Comparison of ENCODE assay signal across 33 mouse cellular contexts in the genomic region with DNA sequence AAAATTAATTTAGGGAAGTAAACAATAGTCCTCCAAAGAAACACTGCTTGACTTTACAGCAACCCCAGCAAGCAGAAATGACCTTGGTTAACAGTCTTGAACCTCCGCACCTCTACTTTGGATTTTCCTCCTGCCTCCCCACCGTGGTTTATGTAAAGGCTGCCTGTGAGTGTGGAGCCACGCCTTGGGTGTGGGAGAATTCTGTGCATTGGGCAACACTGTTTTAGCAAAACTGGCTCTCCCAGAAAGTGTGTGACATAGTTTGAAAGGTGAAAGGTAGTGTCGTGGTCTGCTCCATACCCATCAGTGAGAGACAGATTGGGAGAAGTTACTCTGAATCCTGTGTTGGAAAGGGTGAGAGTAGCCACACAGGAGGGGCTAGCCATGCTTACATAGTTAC. TPM values are rescaled to one million over a fixed set of nuclear protein-coding genes. Genes with fewer than 3 reads are reported as not detected.
DNase-seq lines count a peak whose midpoint lies in the region; ATAC-seq and TF ChIP-seq lines count a peak whose summit lies in the region.
"Had no signal": no experiment of that assay in that cellular context is flagged by ENCODE, and none has a peak within 500 bp of the region (broad histone marks: within the 10 kb centered on the region; RNA-seq: fewer than 3 reads in every experiment).

No protein-coding gene starts in this region.

- no peak overlapping the region for H3K9ac ChIP-seq in embryonic facial prominence, embryonic 14.5 days (ENCODE audit: low read depth, low read length)
- no peak overlapping the region for H3K9ac ChIP-seq in lung, embryonic 16.5 days (ENCODE audit: low read length)
- H3K9ac ChIP-seq in intestine, embryonic 16.5 days (ENCODE audit: low read depth, low read length), result no peak overlapping the region
- H3K9ac ChIP-seq in stomach, embryonic 16.5 days (ENCODE audit: low read length), result no peak overlapping the region
- H3K9ac ChIP-seq: liver, embryonic 15.5 days had no signal

- H3K4me3 ChIP-seq in embryonic facial prominence, embryonic 14.5 days (ENCODE audit: low read depth, low read length), result no peak overlapping the region
- H3K4me3 ChIP-seq in embryonic facial prominence, embryonic 10.5 days, result no peak overlapping the region
- no peak overlapping the region for H3K4me3 ChIP-seq in lung, embryonic 16.5 days (ENCODE audit: low read length)
- H3K4me3 ChIP-seq in intestine, embryonic 16.5 days (ENCODE audit: low read length), result no peak overlapping the region
- no peak overlapping the region for H3K4me3 ChIP-seq in stomach, embryonic 16.5 days (replicated peaks; ENCODE audit: low read length)
- H3K4me3 ChIP-seq in cerebellum, adult 2 months (replicated peaks; ENCODE audit: insufficient read depth, low read depth, low read length), result no peak overlapping the region

- ATAC-seq in embryonic facial prominence, embryonic 14.5 days (ENCODE audit: low read depth), result no peak
- 0 out of 2 replicates have a peak, but pooled peaks have one; percentile 38 for ATAC-seq in lung, embryonic 16.5 days (ENCODE audit: low read depth)
- ATAC-seq in intestine, embryonic 16.5 days, result peak; percentile 36; the same call in 1 of the 2 replicates
- peak; percentile 58; the same call in 1 of the 2 replicates for ATAC-seq in stomach, embryonic 16.5 days (ENCODE audit: insufficient read depth, low FRiP score)

- no peaks in the 10 kb centered on the region for H3K4me1 ChIP-seq in embryonic facial prominence, embryonic 14.5 days (ENCODE audit: control insufficient read depth, insufficient read depth, low read length)
- H3K4me1 ChIP-seq in embryonic facial prominence, embryonic 10.5 days, result peaks cover 11% of the 10 kb centered on the region; the same call in 1 of the 2 replicates
- peaks cover 5% of the 10 kb centered on the region; the same call in 1 of the 2 replicates for H3K4me1 ChIP-seq in lung, embryonic 16.5 days (replicated peaks; ENCODE audit: control insufficient read depth, insufficient read depth, low read length)
- 0 out of 2 replicates have a peak, but pooled peaks cover 6% of the 10 kb centered on the region for H3K4me1 ChIP-seq in intestine, embryonic 16.5 days (ENCODE audit: control insufficient read depth, insufficient read depth, low read length)
- H3K4me1 ChIP-seq in stomach, embryonic 16.5 days (ENCODE audit: control insufficient read depth, insufficient read depth, low read length), result peaks cover 9% of the 10 kb centered on the region
- H3K4me1 ChIP-seq in cerebellum, adult 2 months (ENCODE audit: control insufficient read depth, insufficient read depth, low read length), result no peaks in the 10 kb centered on the region
- H3K4me1 ChIP-seq: liver, embryonic 15.5 days had no signal

- H3K4me2 ChIP-seq in embryonic facial prominence, embryonic 14.5 days (ENCODE audit: low read depth, low read length), result no peak overlapping the region
- no peak overlapping the region for H3K4me2 ChIP-seq in lung, embryonic 16.5 days (ENCODE audit: low read depth, low read length)
- no peak overlapping the region for H3K4me2 ChIP-seq in intestine, embryonic 16.5 days (ENCODE audit: low read depth, low read length)
- H3K4me2 ChIP-seq in stomach, embryonic 16.5 days (ENCODE audit: low read depth, low read length), result no peak overlapping the region

- intact Hi-C loops in heart, postnatal 36 days (cut with DNase I), result no loop called here

- no peak overlapping the region for H3K27ac ChIP-seq in embryonic facial prominence, embryonic 14.5 days (replicated peaks; ENCODE audit: low read depth, low read length)
- H3K27ac ChIP-seq in embryonic facial prominence, embryonic 10.5 days (replicated peaks), result no peak overlapping the region
- H3K27ac ChIP-seq in lung, embryonic 16.5 days (ENCODE audit: low read length), result no peak overlapping the region
- H3K27ac ChIP-seq in intestine, embryonic 16.5 days (ENCODE audit: low read length), result no peak overlapping the region
- H3K27ac ChIP-seq in stomach, embryonic 16.5 days (ENCODE audit: low read length), result no peak overlapping the region
- H3K27ac ChIP-seq in cerebellum, adult 2 months (ENCODE audit: insufficient read depth, low read length), result no peak overlapping the region
- H3K27ac ChIP-seq: forebrain, embryonic 13.5 days; liver, embryonic 15.5 days had no signal

- H3K27me3 ChIP-seq in embryonic facial prominence, embryonic 14.5 days (replicated peaks; ENCODE audit: control insufficient read depth, insufficient read depth, low read length), result no peaks in the 10 kb centered on the region
- peaks cover 3% of the 10 kb centered on the region; the same call in 1 of the 2 replicates for H3K27me3 ChIP-seq in embryonic facial prominence, embryonic 10.5 days (replicated peaks; ENCODE audit: low read depth, poor library complexity, severe bottlenecking)
- no peaks in the 10 kb centered on the region for H3K27me3 ChIP-seq in lung, embryonic 16.5 days (ENCODE audit: control insufficient read depth, insufficient read depth, low read depth, low read length)
- H3K27me3 ChIP-seq in intestine, embryonic 16.5 days (replicated peaks; ENCODE audit: control insufficient read depth, insufficient read depth, low read length), result no peaks in the 10 kb centered on the region
- H3K27me3 ChIP-seq in stomach, embryonic 16.5 days (ENCODE audit: control insufficient read depth, insufficient read depth, low read length), result no peaks in the 10 kb centered on the region
- H3K27me3 ChIP-seq in cerebellum, adult 2 months (ENCODE audit: control insufficient read depth, insufficient read depth, low read length), result no peaks in the 10 kb centered on the region
- H3K27me3 ChIP-seq: forebrain, embryonic 13.5 days; hindbrain, embryonic 15.5 days; liver, embryonic 15.5 days had no signal

- no peak for TF ChIP-seq CTCF in cerebellum, adult 2 months (IDR thresholded peaks at IDR 0.05; ENCODE audit: borderline replicate concordance, insufficient read depth, low read depth, low read length)

- H3K9me3 ChIP-seq in embryonic facial prominence, embryonic 14.5 days (ENCODE audit: control insufficient read depth, low read length), result no peaks in the 10 kb centered on the region
- H3K9me3 ChIP-seq in embryonic facial prominence, embryonic 10.5 days, result no peaks in the 10 kb centered on the region
- H3K9me3 ChIP-seq in lung, embryonic 16.5 days (ENCODE audit: control insufficient read depth, low read length), result no peaks in the 10 kb centered on the region
- no peaks in the 10 kb centered on the region for H3K9me3 ChIP-seq in intestine, embryonic 16.5 days (ENCODE audit: control insufficient read depth, low read length)
- H3K9me3 ChIP-seq in stomach, embryonic 16.5 days (replicated peaks; ENCODE audit: control insufficient read depth, low read length), result no peaks in the 10 kb centered on the region
- H3K9me3 ChIP-seq: forebrain, embryonic 13.5 days; heart, embryonic 10.5 days; hindbrain, embryonic 15.5 days; limb, embryonic 10.5 days; liver, embryonic 15.5 days had no signal

- WGBS in embryonic facial prominence, embryonic 14.5 days, result 76% methylated on average over 4 of the region's 4 CpGs
- WGBS in embryonic facial prominence, embryonic 10.5 days, result 78% methylated on average over 4 of the region's 4 CpGs
- WGBS in lung, embryonic 16.5 days, result 66% methylated on average over 4 of the region's 4 CpGs
- 61% methylated on average over 4 of the region's 4 CpGs for WGBS in intestine, embryonic 16.5 days
- 57% methylated on average over 4 of the region's 4 CpGs for WGBS in stomach, embryonic 16.5 days
- 86% methylated on average over 4 of the region's 4 CpGs for whole genome bisulfite sequencing in cerebellum, adult 2 months

- DNase-seq in embryonic facial prominence, embryonic 14.5 days (ENCODE audit: low spot score), result peak; percentile 33
- DNase-seq in embryonic facial prominence, embryonic 10.5 days (ENCODE audit: low spot score), result no peak
- DNase-seq in lung, postnatal 14 days, result no peak
- no peak for DNase-seq in cerebellum, adult 2 months
- no peak for DNase-seq in heart, postnatal 36 days
- DNase-seq: cerebellum, adult 11 months; cerebellum, postnatal 10 days; gastrocnemius, postnatal 10 days; kidney, postnatal 4 days; liver; midbrain, embryonic 14.5 days; thymus, postnatal 14 days had no signal

- TF ChIP-seq POLR2A in cerebellum, adult 2 months (IDR thresholded peaks at IDR 0.05; ENCODE audit: borderline replicate concordance, insufficient read depth, low read length), result no peak

- no peaks in the 10 kb centered on the region for H3K36me3 ChIP-seq in embryonic facial prominence, embryonic 14.5 days (ENCODE audit: control insufficient read depth, insufficient read depth, low read length)
- no peaks in the 10 kb centered on the region for H3K36me3 ChIP-seq in embryonic facial prominence, embryonic 10.5 days (replicated peaks)
- no peaks in the 10 kb centered on the region for H3K36me3 ChIP-seq in lung, embryonic 16.5 days (ENCODE audit: control insufficient read depth, insufficient read depth, low read length)
- no peaks in the 10 kb centered on the region for H3K36me3 ChIP-seq in intestine, embryonic 16.5 days (ENCODE audit: control insufficient read depth, insufficient read depth, low read length)
- no peaks in the 10 kb centered on the region for H3K36me3 ChIP-seq in stomach, embryonic 16.5 days (ENCODE audit: control insufficient read depth, insufficient read depth, low read length)
- H3K36me3 ChIP-seq: heart, embryonic 10.5 days; hindbrain, embryonic 15.5 days; limb, embryonic 10.5 days; liver, embryonic 15.5 days had no signal

RNA-seq across cellular contexts. Expression of a gene that starts 0.8 kb away (rescaled TPM):
- 0.29 and 0.72 TPM in 2 replicates for polyA plus RNA-seq in embryonic facial prominence, embryonic 14.5 days (2014; fragmentation: Nextera tagmentation; extraction: Ambion mirVana)
- 0.25 and 0.30 TPM in 2 replicates for polyA plus RNA-seq in embryonic facial prominence, embryonic 10.5 days (2016; fragmentation: Nextera tagmentation; extraction: Ambion mirVana)
- polyA plus RNA-seq in lung, embryonic 16.5 days (2015; fragmentation: Nextera tagmentation; extraction: Ambion mirVana), result 0.98 and 1.0 TPM in 2 replicates
- polyA plus RNA-seq in intestine, embryonic 16.5 days (2015; fragmentation: Nextera tagmentation; extraction: Ambion mirVana), result 1.9 and 2.0 TPM in 2 replicates
- 0.54 and 0.88 TPM in 2 replicates for polyA plus RNA-seq in stomach, embryonic 16.5 days (2015; fragmentation: Nextera tagmentation; extraction: Ambion mirVana)
- polyA plus RNA-seq in cerebellum, adult 2 months (2012; rRNA removed), result 3.5 and 4.4 TPM in 2 replicates
- total RNA-seq in heart, postnatal 36 days (2021), result under 1 TPM; 0.43 to 0.67 TPM
- total RNA-seq: granulocyte monocyte progenitor cell, adult 5-6 weeks; megakaryocyte progenitor cell, adult 5-6 weeks had no signal

RNA-seq across cellular contexts. Expression of a gene that starts 3.2 kb away (rescaled TPM):
- 0.36 TPM in 1 of 2 replicates, not detected in the other for polyA plus RNA-seq in embryonic facial prominence, embryonic 14.5 days (2014; fragmentation: Nextera tagmentation; extraction: Ambion mirVana)
- polyA plus RNA-seq in embryonic facial prominence, embryonic 10.5 days (2016; fragmentation: Nextera tagmentation; extraction: Ambion mirVana), result not detected in 2 replicates
- polyA plus RNA-seq in lung, embryonic 16.5 days (2015; fragmentation: Nextera tagmentation; extraction: Ambion mirVana), result not detected in 2 replicates
- not detected in 2 replicates for polyA plus RNA-seq in intestine, embryonic 16.5 days (2015; fragmentation: Nextera tagmentation; extraction: Ambion mirVana)
- not detected in 2 replicates for polyA plus RNA-seq in stomach, embryonic 16.5 days (2015; fragmentation: Nextera tagmentation; extraction: Ambion mirVana)
- not detected in 2 replicates for polyA plus RNA-seq in cerebellum, adult 2 months (2012; rRNA removed)
- total RNA-seq in heart, postnatal 36 days (2021), result not detected
- total RNA-seq: adrenal gland, adult 18-20 months; adrenal gland, postnatal 36 days; gastrocnemius, postnatal 10 days; granulocyte monocyte progenitor cell, adult 5-6 weeks; hematopoietic stem cell, adult 5-6 weeks; layer of hippocampus, postnatal 10 days; left cerebral cortex, adult 2 months; megakaryocyte progenitor cell, adult 5-6 weeks had no signal
- polyA plus RNA-seq: cortical plate, adult 2 months; embryonic facial prominence, embryonic 11.5 days; forebrain, embryonic 13.5 days; frontal cortex, adult 2 months; heart, embryonic 10.5 days; heart, embryonic 16.5 days; hindbrain, embryonic 15.5 days; kidney, embryonic 16.5 days; limb, embryonic 10.5 days; liver, embryonic 15.5 days; midbrain, embryonic 14.5 days; neural tube, embryonic 11.5 days had no signal

RNA-seq across cellular contexts. Expression of a gene that starts 5.7 kb away (rescaled TPM):
- polyA plus RNA-seq in embryonic facial prominence, embryonic 14.5 days (2014; fragmentation: Nextera tagmentation; extraction: Ambion mirVana), result not detected in 2 replicates
- not detected in 2 replicates for polyA plus RNA-seq in embryonic facial prominence, embryonic 10.5 days (2016; fragmentation: Nextera tagmentation; extraction: Ambion mirVana)
- not detected in 2 replicates for polyA plus RNA-seq in lung, embryonic 16.5 days (2015; fragmentation: Nextera tagmentation; extraction: Ambion mirVana)
- not detected in 2 replicates for polyA plus RNA-seq in intestine, embryonic 16.5 days (2015; fragmentation: Nextera tagmentation; extraction: Ambion mirVana)
- polyA plus RNA-seq in stomach, embryonic 16.5 days (2015; fragmentation: Nextera tagmentation; extraction: Ambion mirVana), result not detected in 2 replicates
- polyA plus RNA-seq in cerebellum, adult 2 months (2012; rRNA removed), result not detected in 2 replicates
- not detected for total RNA-seq in heart, postnatal 36 days (2021)
- total RNA-seq: adrenal gland, adult 18-20 months; adrenal gland, postnatal 36 days; gastrocnemius, postnatal 10 days; granulocyte monocyte progenitor cell, adult 5-6 weeks; hematopoietic stem cell, adult 5-6 weeks; layer of hippocampus, postnatal 10 days; left cerebral cortex, adult 2 months; megakaryocyte progenitor cell, adult 5-6 weeks had no signal
- polyA plus RNA-seq: cortical plate, adult 2 months; embryonic facial prominence, embryonic 11.5 days; forebrain, embryonic 13.5 days; heart, embryonic 10.5 days; heart, embryonic 16.5 days; hindbrain, embryonic 15.5 days; kidney, embryonic 16.5 days; limb, embryonic 10.5 days; liver, embryonic 15.5 days; midbrain, embryonic 14.5 days; neural tube, embryonic 11.5 days had no signal

RNA-seq across cellular contexts. Expression of a gene that starts 20.1 kb away (rescaled TPM):
- not detected in 2 replicates for polyA plus RNA-seq in embryonic facial prominence, embryonic 14.5 days (2014; fragmentation: Nextera tagmentation; extraction: Ambion mirVana)
- polyA plus RNA-seq in embryonic facial prominence, embryonic 10.5 days (2016; fragmentation: Nextera tagmentation; extraction: Ambion mirVana), result not detected in 2 replicates
- not detected in 2 replicates for polyA plus RNA-seq in lung, embryonic 16.5 days (2015; fragmentation: Nextera tagmentation; extraction: Ambion mirVana)
- not detected in 2 replicates for polyA plus RNA-seq in intestine, embryonic 16.5 days (2015; fragmentation: Nextera tagmentation; extraction: Ambion mirVana)
- not detected in 2 replicates for polyA plus RNA-seq in stomach, embryonic 16.5 days (2015; fragmentation: Nextera tagmentation; extraction: Ambion mirVana)
- not detected in 2 replicates for polyA plus RNA-seq in cerebellum, adult 2 months (2012; rRNA removed)
- not detected for total RNA-seq in heart, postnatal 36 days (2021)
- total RNA-seq: adrenal gland, adult 18-20 months; adrenal gland, postnatal 36 days; gastrocnemius, postnatal 10 days; granulocyte monocyte progenitor cell, adult 5-6 weeks; hematopoietic stem cell, adult 5-6 weeks; layer of hippocampus, postnatal 10 days; left cerebral cortex, adult 2 months; megakaryocyte progenitor cell, adult 5-6 weeks had no signal
- polyA plus RNA-seq: cortical plate, adult 2 months; embryonic facial prominence, embryonic 11.5 days; forebrain, embryonic 13.5 days; frontal cortex, adult 2 months; heart, embryonic 10.5 days; heart, embryonic 16.5 days; hindbrain, embryonic 15.5 days; kidney, embryonic 16.5 days; limb, embryonic 10.5 days; liver, embryonic 15.5 days; midbrain, embryonic 14.5 days; neural tube, embryonic 11.5 days had no signal

RNA-seq across cellular contexts. Expression of a gene that starts 21.6 kb away (rescaled TPM):
- polyA plus RNA-seq in embryonic facial prominence, embryonic 14.5 days (2014; fragmentation: Nextera tagmentation; extraction: Ambion mirVana), result 0.29 TPM in 1 of 2 replicates, not detected in the other
- not detected in 2 replicates for polyA plus RNA-seq in embryonic facial prominence, embryonic 10.5 days (2016; fragmentation: Nextera tagmentation; extraction: Ambion mirVana)
- polyA plus RNA-seq in lung, embryonic 16.5 days (2015; fragmentation: Nextera tagmentation; extraction: Ambion mirVana), result not detected in 2 replicates
- not detected in 2 replicates for polyA plus RNA-seq in intestine, embryonic 16.5 days (2015; fragmentation: Nextera tagmentation; extraction: Ambion mirVana)
- not detected in 2 replicates for polyA plus RNA-seq in stomach, embryonic 16.5 days (2015; fragmentation: Nextera tagmentation; extraction: Ambion mirVana)
- polyA plus RNA-seq in cerebellum, adult 2 months (2012; rRNA removed), result not detected in 2 replicates
- total RNA-seq in heart, postnatal 36 days (2021), result not detected
- total RNA-seq: adrenal gland, adult 18-20 months; adrenal gland, postnatal 36 days; gastrocnemius, postnatal 10 days; granulocyte monocyte progenitor cell, adult 5-6 weeks; hematopoietic stem cell, adult 5-6 weeks; layer of hippocampus, postnatal 10 days; left cerebral cortex, adult 2 months; megakaryocyte progenitor cell, adult 5-6 weeks had no signal
- polyA plus RNA-seq: cortical plate, adult 2 months; embryonic facial prominence, embryonic 11.5 days; forebrain, embryonic 13.5 days; heart, embryonic 10.5 days; heart, embryonic 16.5 days; hindbrain, embryonic 15.5 days; kidney, embryonic 16.5 days; limb, embryonic 10.5 days; liver, embryonic 15.5 days; midbrain, embryonic 14.5 days; neural tube, embryonic 11.5 days had no signal
